Mouse (Mus musculus) gastrocnemius, adult 8-10 months (tissue): ENCODE results near the gene Ap2a1. TPM values are rescaled to one million over a fixed set of nuclear protein-coding genes. Genes with fewer than 3 reads are reported as not detected.
A peak's percentile ranks its signal among the peaks of the same experiment; 100 is the strongest.

ENCODE experiments used
- DNase-seq, 2 experiments: peaks; one replicate each; pipeline ENCODE4 v3.0.0; 2022; ENCODE audit warnings: low spot score in 2 of 2
- total RNA-seq, 4 experiments: library from RNA; stranded (reverse); gene quantifications; 2 replicates each; pipeline ENCODE4 v1.2.4; 2022

The Ap2a1 gene
- 10 to 100 TPM; 63.5 to 67.9 (median 65.5) TPM for total RNA-seq

- DNase-seq, result peak; percentile 100
These were observed at the start of gene Ap2a1 for GRCm38 (mm10) chr7:44929204-44930151. Gene Ap2a1 (minus strand): TSS chr7:44929496.

GRCm38 (mm10) chr7:44978300-44978699, 49.0 kb upstream of the Ap2a1 start:
- no peak for DNase-seq

- no peak for DNase-seq
These were observed 45.8 kb upstream of the Ap2a1 start for GRCm38 (mm10) chr7:44975117-44975419.

- peak; percentile 45 to 66 for DNase-seq
These were observed 45.3 kb upstream of the Ap2a1 start, which contains the start of gene Cpt1c for GRCm38 (mm10) chr7:44974383-44975116. Gene Cpt1c (minus strand): TSS chr7:44974851.

- no peak for DNase-seq
These were observed 44.3 kb upstream of the Ap2a1 start for GRCm38 (mm10) chr7:44973415-44974130.

GRCm38 (mm10) chr7:44971142-44971541, 41.8 kb upstream of the Ap2a1 start:
- DNase-seq, result no peak

GRCm38 (mm10) chr7:44970231-44970691, 41.0 kb upstream of the Ap2a1 start:
- peak; percentile 75 to 81 for DNase-seq

- DNase-seq, result no peak
These were observed 37.3 kb upstream of the Ap2a1 start for GRCm38 (mm10) chr7:44966638-44967037.

- no peak for DNase-seq
These were observed 36.7 kb upstream of the Ap2a1 start for GRCm38 (mm10) chr7:44965975-44966374.

- no peak for DNase-seq
These were observed 35.7 kb upstream of the Ap2a1 start for GRCm38 (mm10) chr7:44964990-44965389.

- DNase-seq, result no peak
These were observed 33.5 kb upstream of the Ap2a1 start for GRCm38 (mm10) chr7:44962831-44963230.

- no peak for DNase-seq
These were observed 33.0 kb upstream of the Ap2a1 start for GRCm38 (mm10) chr7:44962337-44962736.

- no peak for DNase-seq
These were observed 31.2 kb upstream of the Ap2a1 start for GRCm38 (mm10) chr7:44960512-44960910.

GRCm38 (mm10) chr7:44959874-44960511, 30.7 kb upstream of the Ap2a1 start:
- DNase-seq, result no peak

- DNase-seq, result no peak
These were observed 30.0 kb upstream of the Ap2a1 start for GRCm38 (mm10) chr7:44959281-44959680.

GRCm38 (mm10) chr7:44958208-44958607, 28.9 kb upstream of the Ap2a1 start:
- no peak for DNase-seq

- DNase-seq, result peak in 1 of 2 experiments; percentile 50
These were observed 28.0 kb upstream of the Ap2a1 start for GRCm38 (mm10) chr7:44957183-44957835.

GRCm38 (mm10) chr7:44956266-44956665, 27.0 kb upstream of the Ap2a1 start:
- DNase-seq, result no peak

- no peak for DNase-seq
These were observed 26.3 kb upstream of the Ap2a1 start for GRCm38 (mm10) chr7:44955628-44956027.

- DNase-seq, result no peak
These were observed 25.0 kb upstream of the Ap2a1 start for GRCm38 (mm10) chr7:44954091-44954885.
